Mouse (Mus musculus): Measurements from ENCODE around the gene Otogl.

Otogl gene

DNA sequence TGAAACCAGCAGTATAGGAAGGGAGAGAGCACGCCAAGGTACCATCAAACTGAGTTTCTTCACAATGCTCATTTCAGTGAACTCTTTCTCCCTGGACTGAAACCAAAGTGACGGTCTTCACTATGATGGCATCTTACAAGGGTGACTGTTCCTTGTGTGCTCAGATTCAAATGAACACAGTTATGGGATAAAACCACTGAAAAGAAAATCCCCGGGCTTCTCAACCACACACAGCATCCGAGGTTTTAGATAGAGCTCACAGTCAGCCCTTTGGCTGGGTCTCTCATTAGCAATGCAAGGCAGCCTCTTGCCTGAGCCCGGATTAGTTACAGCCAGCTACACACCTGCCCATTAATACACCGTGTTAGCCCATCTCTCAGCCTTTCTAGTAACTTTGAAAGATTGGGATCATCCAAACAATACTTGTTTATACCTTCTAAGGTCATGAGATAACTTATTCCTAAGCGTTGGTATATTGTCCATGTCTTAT is at the start of gene Otogl:
Gene Otogl, minus strand, starts transcription at position 51 of the 490 bp plus-strand sequence.
- DNase-seq (ENCODE audit: low spot score): no peak

DNA sequence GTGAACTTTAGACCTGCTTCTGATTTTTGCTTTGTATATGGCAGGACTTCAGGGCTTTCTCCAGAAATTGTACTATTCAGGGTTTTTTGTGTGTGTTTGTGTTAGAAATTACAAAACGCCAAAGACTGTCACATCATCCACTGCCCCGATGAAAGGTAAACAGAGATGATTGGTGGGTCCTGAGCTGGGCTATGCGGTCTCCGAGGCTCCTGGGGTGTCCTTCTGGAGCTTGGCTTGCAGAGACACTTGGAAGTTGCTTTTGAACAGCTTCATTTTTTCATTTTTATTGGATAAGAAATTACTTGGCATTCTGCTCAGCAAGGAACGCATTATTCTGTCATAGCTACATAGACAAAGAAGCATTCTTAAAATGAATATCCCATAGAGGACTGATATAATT is 44.7 kb upstream of the Otogl start:
- no peak for DNase-seq (ENCODE audit: low spot score)

DNA sequence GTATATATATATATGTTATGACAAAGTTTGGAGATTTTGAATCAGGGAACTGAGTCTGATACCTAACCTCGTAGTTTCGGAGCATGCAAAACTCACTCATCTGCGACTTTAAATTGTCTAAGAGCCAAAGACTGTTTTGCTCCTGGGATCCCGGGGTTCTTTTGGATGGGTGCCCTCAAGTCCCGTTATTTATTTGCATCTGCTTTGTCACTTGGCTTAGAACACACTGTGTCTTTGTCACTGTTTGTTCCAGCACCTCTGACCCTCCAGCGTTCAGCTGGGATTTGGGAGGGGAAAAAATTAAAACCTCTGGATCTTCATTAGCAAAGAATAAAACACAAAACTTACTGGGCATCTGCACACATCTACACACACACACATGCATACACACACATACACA is 42.5 kb upstream of the Otogl start:
- no peak for DNase-seq (ENCODE audit: low spot score)

DNA sequence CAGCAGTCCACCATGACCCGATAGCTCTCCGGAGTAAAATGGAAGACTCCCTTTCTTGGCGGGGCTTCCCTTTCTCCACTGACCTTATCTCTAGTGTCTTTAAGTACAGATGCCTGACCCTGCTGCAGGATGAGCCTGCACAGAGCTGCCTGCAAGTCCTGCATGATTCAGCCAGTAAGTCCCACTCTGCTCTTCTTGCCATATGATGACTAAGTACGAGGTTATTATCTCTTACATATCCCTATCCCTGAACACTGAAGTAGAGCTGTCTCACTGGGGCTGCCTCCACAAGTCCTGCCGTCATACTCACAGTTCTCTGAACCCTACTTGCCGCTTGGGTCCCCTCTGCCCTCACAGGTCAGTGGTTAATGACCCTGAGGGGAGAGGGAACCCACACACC is 39.7 kb upstream of the Otogl start:
- no peak for DNase-seq (ENCODE audit: low spot score)

DNA sequence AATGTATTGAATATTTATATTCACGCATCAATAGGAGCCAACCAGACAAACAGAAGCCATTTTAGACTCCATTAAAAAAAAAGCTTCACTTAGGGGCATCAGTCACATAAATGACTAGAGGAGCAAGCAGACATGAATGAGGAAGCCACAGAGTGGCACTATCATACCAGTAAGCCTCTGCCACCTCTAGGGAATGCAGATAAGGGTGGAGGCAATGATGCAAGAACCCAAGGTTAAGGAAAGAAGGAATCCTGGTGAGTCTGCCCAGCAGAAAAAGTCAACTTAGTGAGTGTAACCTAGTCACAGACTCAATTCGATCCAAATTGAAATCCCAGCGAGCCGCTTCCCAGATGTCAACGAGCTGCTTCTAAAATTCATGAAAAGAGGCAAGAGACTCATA is 38.0 kb upstream of the Otogl start:
- DNase-seq (ENCODE audit: low spot score): no peak

DNA sequence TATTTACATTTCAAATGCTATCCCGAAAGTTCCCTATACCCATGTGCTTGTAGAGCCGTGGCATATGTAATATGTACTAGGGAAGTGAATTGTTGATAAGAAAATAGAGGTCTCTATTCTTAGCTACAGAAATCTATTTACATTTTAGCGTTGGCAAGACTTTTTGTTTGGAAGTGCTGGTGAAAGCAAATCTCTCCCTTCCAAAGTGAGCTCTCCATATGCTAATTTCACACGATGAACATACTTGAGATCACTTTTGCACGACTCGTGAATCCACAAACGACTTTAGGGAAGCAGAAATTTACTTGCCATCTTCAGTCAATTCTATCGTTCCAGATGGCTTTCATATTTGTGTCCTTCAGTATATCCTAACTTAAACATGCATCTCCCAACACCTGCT is 36.7 kb upstream of the Otogl start:
- DNase-seq (ENCODE audit: low spot score): no peak

DNA sequence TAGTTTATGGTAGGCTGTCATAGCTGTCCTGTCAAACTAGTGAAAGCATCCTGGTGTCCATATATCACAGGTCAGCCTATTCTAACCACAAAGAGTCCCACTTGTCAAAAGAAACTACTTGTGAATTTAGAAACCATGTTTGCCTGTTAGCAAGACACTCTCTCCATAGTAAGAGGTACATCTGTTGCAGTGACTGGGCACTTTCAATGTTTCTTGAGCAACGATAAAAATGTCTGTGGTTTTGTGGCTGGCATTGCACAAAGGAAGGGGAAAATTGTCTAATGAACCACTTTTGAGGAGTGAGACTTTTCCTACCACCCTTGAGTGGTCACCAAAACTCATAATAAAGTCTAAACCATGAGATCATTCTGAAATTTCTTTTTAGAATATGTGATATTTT is 36.1 kb upstream of the Otogl start:
- no peak for DNase-seq (ENCODE audit: low spot score)

DNA sequence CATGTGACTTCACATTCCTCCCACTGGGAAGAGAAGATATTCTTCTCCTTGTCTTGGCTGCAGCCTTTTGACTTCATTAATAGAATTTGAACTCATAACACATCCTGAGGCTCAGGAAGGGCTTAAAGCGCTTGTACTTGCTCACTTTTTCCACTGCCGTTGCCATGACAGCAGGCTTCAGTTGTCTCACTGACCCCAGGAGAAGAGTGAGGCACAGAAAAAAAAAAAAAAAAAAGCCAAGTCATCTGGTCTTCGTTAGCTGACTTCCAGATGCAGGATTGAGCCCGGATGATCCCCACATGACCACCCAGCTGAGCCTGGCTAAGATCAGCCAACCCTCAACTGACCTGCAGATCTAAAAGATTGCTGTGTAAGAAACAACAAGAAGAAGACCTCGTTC is 34.4 kb upstream of the Otogl start:
- no peak for DNase-seq (ENCODE audit: low spot score)

DNA sequence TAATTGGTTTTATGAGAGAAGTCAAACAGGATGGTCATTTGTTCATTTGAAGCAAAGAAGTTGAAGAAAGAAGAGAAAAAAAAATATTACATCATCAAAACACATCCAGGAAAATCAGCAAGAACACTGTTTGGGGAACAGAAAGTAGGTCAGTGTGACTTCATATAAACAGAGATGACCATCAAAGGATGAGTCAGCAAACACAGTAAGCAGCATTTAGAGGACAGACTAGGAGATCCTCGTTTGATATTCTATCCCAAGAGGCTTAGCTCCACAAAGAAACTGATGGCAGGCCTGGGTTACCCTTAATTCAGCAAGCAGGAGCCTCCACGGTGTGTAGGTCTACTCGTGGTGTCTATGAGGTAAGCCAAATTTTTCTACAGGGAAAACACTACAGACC is 31.9 kb upstream of the Otogl start:
- DNase-seq (ENCODE audit: low spot score): no peak

DNA sequence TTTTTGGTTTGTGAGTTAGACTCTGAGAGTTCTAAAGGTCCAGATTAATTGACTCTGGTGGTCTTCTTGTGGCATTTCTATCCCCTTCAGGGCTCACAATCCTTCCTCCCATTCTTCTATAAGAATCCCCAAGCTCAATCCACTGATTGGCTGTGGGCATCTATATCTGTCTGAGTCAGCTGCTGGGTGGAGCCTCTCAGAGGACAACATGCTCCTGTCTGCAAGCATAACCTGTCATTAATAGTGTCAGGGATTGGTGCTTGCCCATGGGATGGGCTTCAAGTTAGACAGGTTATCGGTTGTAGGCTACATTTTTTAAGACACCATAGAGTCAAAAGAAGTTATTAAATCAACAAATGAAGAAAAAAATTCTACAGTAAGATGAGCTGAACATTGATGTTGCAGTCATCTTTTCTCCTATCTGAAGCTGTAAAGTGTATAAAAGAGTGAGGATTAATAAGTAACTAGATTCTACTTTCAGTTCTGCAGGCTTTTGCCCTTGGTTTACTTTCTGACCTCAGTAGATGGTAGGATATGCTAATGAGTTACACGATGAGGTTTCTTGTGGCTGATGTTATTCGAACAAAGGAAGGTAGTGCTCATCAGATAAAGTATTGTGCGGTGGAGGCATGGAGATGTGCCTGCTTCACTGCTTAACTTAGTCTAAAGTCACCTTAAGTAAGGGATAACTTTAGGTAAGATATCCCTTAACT is 29.4 kb upstream of the Otogl start:
- no peak for DNase-seq (ENCODE audit: low spot score)

DNA sequence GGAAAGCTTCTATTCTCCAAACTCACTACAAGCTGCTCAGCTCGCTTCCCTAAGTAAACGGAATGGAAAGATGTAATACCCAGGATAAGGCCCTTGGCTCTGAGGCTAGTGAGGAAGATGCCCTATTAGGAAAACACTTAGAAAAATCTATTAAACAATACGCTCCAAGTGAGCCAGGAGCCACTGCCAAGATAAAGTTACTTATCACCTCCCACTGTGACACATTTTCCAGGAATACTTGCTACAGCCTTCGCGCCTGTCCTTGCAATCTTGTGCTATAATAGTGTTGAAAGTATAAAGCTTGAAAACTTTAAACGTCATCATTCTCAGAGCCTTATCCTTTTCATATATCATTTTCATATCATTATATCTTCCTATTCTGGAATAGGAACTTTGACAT is 28.4 kb upstream of the Otogl start:
- no peak for DNase-seq (ENCODE audit: low spot score)

DNA sequence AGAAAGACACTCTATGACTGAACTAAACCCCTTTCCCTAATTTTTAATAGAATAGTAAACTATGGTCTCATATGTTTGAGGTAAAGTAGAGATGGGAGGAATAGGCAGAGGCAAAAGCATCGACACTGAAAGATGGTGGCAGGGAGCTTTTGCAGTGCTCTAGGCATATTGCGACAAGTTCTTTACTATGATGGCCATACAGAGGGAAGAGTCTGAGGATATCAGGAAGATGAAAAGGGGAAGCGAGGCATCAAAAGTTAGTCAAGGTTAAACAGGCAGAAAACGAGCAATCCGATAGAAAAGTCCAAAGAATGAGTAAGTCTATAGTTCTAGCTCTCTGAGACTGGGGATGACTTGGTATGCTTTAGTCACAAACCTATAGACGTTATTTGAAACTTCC is 27.9 kb upstream of the Otogl start:
- DNase-seq (ENCODE audit: low spot score): no peak

DNA sequence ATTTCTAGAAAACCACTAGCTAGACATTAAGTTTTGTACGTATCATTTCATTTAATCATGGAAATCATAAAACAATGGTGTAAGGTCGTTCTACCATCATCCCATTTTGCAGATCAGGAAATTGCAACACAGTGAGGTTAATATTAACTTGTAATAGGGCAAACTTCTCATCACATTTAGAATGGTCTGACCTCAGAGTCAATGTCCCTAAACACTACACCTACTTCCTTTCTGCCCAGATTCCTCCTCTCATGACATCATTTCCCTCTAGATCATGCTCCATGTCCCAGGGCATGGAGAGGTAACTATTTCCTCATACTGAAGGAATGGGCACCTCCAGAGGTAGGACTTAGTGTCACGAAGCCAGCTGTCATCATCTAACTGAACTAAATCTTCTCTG is 22.1 kb upstream of the Otogl start:
- DNase-seq (ENCODE audit: low spot score): no peak

DNA sequence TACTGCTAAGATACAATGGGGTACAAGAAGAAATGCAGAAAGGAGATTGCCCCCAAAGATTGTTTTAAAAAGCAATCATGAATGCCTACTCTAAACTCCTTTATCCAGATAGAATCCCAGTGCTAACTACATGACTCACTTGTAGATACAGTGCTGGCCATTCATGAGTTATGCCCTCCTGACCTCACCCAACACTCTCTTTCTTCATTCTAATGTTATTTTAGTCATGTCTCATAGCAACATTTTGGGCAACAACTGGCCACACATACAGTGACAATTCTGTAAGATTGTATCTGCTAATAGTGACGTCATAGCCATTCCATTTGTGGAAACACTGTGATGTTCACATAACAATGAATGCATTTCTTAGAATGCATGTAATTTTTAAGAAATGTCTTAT is 21.6 kb upstream of the Otogl start:
- DNase-seq (ENCODE audit: low spot score): no peak

DNA sequence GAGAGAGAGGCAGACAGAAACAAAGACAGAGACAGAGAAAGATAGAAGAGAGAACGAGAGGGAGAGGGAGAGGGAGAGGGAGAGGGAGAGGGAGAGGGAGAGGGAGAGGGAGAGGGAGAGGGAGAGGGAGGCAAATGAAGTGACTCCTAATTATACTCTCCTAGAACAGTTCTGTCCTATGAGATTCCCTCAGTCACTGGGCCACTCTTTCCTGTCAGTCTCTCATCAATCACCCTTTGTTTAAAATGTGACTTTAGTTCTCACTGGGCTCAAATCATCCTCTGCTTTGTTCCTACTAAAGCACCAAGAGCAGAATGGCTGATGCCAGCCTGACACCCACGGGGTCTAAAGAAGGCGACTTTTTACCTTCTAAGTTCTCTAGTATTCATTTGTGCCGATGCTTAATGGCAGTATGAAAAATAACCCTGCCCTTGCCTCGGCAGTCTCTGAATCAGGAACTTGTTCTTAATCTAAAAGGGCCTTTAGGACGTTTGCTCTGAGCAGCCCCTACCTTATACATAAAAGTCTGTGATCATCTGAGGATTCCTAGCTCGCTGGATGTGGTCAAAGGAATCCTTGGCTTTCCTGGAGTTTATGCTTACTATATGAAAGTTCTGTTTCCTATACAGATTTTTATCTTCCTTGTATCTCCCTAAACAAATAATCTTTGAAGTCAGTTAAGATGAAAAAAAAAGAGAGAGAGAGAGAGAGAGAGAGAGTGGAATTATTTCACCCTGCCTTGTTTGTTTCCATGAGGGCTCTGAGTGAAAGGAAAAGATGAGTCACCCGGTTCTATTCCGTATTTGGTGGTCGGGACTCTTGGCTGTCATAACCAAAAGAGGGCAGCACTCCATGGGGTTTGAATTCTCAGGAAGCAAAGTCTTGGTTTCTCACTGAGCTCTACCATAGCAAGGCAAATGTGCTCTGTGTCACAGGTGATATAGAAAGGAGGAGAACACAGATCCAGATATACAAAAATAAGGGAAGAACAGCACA is 20.2 kb upstream of the Otogl start:
- DNase-seq (ENCODE audit: low spot score): peak; percentile 50

DNA sequence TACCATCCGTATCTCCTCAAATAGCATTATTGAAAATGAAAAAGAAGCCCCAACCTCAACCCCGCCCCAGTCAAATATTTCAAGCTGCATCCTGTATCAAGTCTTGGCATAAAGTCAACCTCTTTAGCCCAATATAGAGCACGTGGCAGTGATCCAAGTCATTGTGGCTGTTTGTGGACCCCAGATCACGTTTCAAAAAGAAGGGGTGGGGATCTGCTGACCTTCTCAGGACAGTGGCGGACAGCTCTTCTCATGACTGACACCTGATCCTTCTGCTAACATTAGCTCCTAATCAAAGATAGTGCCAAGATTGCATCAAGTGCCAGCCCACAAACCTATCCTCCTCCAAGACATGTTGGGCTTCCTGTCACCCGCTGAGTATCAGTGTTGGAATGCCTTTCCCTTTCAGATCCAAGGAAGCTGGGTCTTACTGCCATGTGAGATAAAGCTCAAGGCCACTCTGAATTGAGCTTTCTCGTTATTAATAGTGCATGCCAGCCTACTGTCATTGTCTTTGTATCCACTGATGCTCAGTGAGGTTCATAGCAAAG is 18.6 kb upstream of the Otogl start:
- DNase-seq (ENCODE audit: low spot score): no peak

DNA sequence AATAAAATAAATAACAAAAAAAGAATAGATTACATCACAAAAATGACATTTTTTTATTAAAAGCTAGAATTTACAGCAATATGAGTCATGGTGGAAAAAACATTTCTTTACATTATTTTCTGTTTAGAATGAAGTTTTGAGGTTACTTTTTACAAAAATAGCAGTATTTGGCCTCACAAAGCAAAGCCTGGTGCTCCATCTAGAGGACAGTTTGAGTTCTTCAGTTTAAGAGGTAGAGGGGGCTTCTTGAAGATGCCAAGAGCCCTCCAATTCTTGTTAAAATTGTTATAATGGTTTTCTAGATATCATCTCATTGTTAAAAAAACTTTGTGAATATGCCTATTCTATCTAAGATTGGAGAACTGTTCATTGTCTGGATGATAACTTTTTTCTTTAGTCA is 13.4 kb upstream of the Otogl start:
- DNase-seq (ENCODE audit: low spot score): no peak

DNA sequence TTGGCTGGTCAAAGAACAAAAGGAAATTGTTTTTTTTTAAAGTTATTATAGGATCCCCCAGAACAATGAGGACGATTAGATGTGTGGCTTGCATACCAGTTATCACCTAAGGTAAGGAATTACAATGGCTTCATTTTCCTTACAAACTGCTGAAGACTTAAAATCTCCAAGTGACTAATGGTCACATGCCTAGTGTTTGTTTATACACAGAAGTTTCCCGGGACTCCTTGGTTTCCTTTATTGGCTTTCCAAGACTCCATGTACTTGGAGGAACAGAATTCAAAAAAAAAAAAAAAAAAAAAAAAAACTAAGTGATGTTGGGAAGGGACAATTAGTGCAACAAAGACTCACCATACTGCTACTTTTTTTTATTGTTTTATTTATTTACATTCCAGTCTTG is 11.9 kb upstream of the Otogl start:
- no peak for DNase-seq (ENCODE audit: low spot score)

DNA sequence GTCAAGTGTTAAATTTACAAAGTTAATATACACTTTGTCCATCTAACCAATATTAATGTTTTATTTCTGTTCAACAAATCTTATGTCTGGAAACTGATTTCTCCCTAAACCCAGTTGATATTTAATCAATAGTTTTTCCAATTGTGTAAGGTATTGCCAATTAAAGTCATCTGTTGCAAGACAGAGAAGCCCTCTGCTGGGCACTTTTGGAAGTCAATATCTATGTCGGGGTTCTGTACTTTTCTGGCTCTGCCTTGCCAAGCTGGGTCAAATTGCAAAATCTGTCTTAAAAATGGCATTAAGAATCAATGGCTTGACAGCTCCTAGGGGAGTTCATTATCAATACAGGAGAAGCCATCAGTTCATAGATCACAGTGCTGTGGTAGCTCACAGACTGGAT is 10.8 kb upstream of the Otogl start:
- DNase-seq (ENCODE audit: low spot score): peak; percentile 26

DNA sequence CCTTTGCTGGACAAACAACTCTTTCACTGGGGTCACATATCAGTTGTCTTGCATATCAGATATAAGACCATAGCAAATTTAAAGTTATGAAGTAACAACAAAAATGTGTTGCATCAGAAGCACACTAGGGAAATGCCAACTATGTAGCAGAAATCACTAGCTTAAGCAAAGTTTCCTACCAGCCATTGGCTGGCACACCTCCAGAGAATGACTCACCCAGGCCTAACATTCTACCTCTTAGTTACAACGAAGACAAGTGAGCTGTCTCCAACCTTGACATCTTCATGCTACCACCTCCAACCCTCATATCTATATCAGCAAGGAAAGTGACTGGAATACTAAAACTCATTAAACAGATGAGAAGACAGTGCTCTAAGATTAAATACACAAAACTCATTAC is 9.6 kb upstream of the Otogl start:
- DNase-seq (ENCODE audit: low spot score): no peak

DNA sequence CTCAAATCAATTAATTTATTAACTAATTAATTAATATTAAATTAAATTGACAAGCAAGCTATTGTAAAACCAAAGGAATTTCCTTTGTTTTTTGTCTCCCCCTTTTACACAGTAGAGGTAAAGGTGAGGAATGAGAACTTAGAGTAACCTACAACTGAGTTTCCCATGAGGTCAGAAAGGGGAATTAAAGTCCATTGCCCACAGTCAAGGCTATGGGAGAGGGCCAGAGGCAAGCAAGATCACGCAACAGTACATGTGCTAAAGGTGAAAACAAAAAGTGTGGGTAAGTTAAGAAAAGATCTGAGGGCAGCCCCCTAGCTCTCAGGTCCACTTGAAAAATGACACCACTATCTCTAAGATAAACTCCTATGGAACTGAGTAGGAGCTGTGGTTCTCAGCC is 9.2 kb upstream of the Otogl start:
- DNase-seq (ENCODE audit: low spot score): no peak

DNA sequence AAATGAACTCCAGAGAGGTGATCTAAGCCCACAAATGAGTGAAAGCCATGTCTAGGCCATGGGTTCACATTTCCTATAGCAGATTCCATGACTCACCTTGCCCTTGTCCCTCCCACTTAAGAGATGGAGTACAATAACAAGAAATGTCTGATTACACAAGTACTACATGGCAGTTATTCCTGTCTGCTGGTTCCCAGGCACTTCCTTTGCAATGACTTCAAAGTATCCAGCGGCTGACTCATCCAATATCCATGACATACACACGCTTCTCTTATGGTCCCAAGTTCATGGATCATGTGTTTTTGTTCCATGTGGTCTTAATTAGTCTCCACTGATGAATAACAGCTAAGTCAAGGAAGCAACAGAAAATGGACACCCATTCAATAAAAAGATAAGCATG is 1.1 kb upstream of the Otogl start:
- no peak for DNase-seq (ENCODE audit: low spot score)

DNA sequence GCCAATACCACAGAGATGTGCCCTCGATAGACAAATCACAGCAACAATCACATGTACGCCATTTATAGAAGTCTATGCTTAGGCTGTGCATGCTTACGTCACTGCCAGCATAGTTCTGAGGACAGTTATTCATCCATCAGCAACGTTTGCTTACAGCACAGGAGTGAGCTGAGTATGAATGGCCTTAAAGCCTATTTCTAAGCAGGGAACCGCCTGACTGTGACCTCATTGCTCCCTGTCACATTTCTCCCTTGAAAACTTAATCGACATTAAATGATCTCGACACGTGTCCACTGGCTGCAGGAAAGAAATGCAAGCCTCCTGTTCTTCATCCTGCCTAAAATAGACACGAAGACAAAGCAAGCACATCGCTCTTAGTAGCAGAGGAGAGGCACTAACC is 5.5 kb downstream of the Otogl start:
- no peak for DNase-seq (ENCODE audit: low spot score)
